8 mouse cellular contexts compared by ENCODE assay signal in the genomic region with DNA sequence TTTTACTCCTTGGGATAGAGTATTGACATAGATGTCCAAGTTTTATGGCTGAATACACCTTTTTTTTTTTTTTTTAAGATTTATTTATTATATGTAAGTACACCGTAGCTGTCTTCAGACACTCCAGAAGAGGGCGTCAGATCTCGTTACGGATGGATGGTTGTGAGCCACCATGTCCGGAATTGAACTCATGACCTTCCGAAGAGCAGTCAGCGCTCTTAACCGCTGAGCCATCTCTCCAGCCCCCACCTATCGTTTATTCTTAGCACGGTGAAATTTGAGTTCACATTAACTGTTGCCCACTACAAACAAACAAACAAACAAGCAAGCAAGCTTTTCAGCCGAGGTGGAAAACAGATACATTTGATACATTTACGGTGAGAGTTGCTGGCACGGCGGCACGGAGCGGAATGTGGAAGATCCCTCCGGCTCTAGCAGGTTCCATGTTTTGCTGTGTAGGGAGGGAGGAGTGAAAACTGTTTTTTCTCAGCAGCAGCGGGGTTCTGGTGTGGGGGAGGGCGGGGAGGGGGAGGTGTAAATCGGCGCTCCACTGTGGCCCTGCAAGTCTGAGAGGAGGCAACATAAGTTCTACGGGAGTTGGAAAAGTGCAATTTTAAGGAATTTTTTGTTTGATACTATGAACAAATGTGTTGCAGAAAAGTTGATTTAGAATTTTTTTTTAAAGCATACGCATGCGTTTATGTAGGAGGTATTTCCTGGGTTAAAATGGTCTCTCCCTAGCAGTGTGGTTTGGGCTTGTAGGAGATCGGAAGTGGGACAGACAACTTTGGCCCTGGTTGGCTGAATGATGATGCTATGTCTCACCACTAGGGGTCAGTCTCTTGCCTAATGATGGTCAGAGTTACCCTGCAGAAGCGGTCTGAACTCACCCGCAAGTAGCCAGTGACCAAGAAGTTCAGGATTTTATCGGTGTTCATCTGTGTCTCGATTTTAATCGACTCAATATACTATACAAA. TPM values are rescaled to one million over a fixed set of nuclear protein-coding genes. Genes with fewer than 3 reads are reported as not detected.
A peak's percentile ranks its signal among the peaks of the same experiment; 100 is the strongest.
DNase-seq lines count a peak whose midpoint lies in the region; ATAC-seq and TF ChIP-seq lines count a peak whose summit lies in the region.

No protein-coding gene starts in this region.

- peak; percentile 81 for ATAC-seq in heart, embryonic 15.5 days (replicated peaks; ENCODE audit: insufficient number of reproducible peaks, insufficient read depth, low FRiP score, low read depth)
- ATAC-seq in liver, embryonic 14.5 days (ENCODE audit: insufficient read depth), result peak; percentile 82
- ATAC-seq in neural tube, embryonic 11.5 days (ENCODE audit: insufficient read depth, low FRiP score, low TSS enrichment), result peak; percentile 91
- peak; percentile 86 for ATAC-seq in stomach, postnatal 0 days (ENCODE audit: low FRiP score, low TSS enrichment)

- H3K4me2 ChIP-seq in heart, embryonic 15.5 days, result peak overlapping the region; percentile 68
- peak overlapping the region; percentile 82 for H3K4me2 ChIP-seq in liver, embryonic 14.5 days (ENCODE audit: low read depth)
- H3K4me2 ChIP-seq in neural tube, embryonic 11.5 days (ENCODE audit: low read depth), result peak overlapping the region; percentile 24
- peak overlapping the region; percentile 50 for H3K4me2 ChIP-seq in stomach, postnatal 0 days (replicated peaks; ENCODE audit: low read depth)

- TF ChIP-seq CTCF in E14TG2a.4 (conservative IDR thresholded peaks at IDR 0.05; ENCODE audit: low read length), result peak; percentile 75
- TF ChIP-seq CTCF in liver, embryonic 14.5 days (IDR thresholded peaks at IDR 0.05; ENCODE audit: low read depth), result peak; percentile 96
- TF ChIP-seq CTCF in stomach, postnatal 0 days (IDR thresholded peaks at IDR 0.05; ENCODE audit: low read depth), result peak; percentile 99

- TF ChIP-seq EP300 in liver, embryonic 14.5 days (IDR thresholded peaks at IDR 0.05; ENCODE audit: low read depth), result no peak
- no peak for TF ChIP-seq EP300 in stomach, postnatal 0 days (optimal IDR thresholded peaks at IDR 0.05)

- no peaks in the 10 kb centered on the region for H3K9me3 ChIP-seq in E14TG2a.4 (ENCODE audit: low read length)
- no peaks in the 10 kb centered on the region for H3K9me3 ChIP-seq in forebrain, embryonic 10.5 days
- no peaks in the 10 kb centered on the region for H3K9me3 ChIP-seq in heart, embryonic 15.5 days (replicated peaks)
- no peaks in the 10 kb centered on the region for H3K9me3 ChIP-seq in liver, embryonic 14.5 days (ENCODE audit: control insufficient read depth, low read length)
- H3K9me3 ChIP-seq in neural tube, embryonic 11.5 days (ENCODE audit: control insufficient read depth, low read length), result no peaks in the 10 kb centered on the region
- H3K9me3 ChIP-seq in stomach, postnatal 0 days (ENCODE audit: control insufficient read depth, low read length), result no peaks in the 10 kb centered on the region

- peak overlapping the region; percentile 83 for H3K27ac ChIP-seq in forebrain, embryonic 10.5 days
- peak overlapping the region; percentile 91 for H3K27ac ChIP-seq in heart, embryonic 15.5 days
- H3K27ac ChIP-seq in liver, embryonic 14.5 days, result peak overlapping the region; percentile 59
- H3K27ac ChIP-seq in neural tube, embryonic 11.5 days (ENCODE audit: low read depth, low read length), result no peak overlapping the region
- peak overlapping the region; percentile 66 for H3K27ac ChIP-seq in stomach, postnatal 0 days (replicated peaks)

- H3K4me3 ChIP-seq in E14TG2a.4 (replicated peaks; ENCODE audit: low read length), result peak overlapping the region; percentile 72
- peak overlapping the region; percentile 54 for H3K4me3 ChIP-seq in forebrain, embryonic 10.5 days
- H3K4me3 ChIP-seq in heart, embryonic 15.5 days, result peak overlapping the region; percentile 64
- H3K4me3 ChIP-seq in liver, embryonic 14.5 days (ENCODE audit: insufficient read depth in 1 of 2, low read depth in 2 of 2, low read length in 2 of 2), result peak overlapping the region; percentile 63 to 89
- peak overlapping the region; percentile 27 for H3K4me3 ChIP-seq in neural tube, embryonic 11.5 days (ENCODE audit: low read depth, low read length)
- H3K4me3 ChIP-seq in stomach, postnatal 0 days (ENCODE audit: low read depth, low read length), result peak overlapping the region; percentile 41

- H3K27me3 ChIP-seq in E14TG2a.4 (ENCODE audit: insufficient read depth, low read length), result no peaks in the 10 kb centered on the region
- no peaks in the 10 kb centered on the region for H3K27me3 ChIP-seq in forebrain, embryonic 10.5 days (ENCODE audit: poor library complexity, severe bottlenecking)
- no peaks in the 10 kb centered on the region for H3K27me3 ChIP-seq in heart, embryonic 15.5 days
- H3K27me3 ChIP-seq in liver, embryonic 14.5 days (ENCODE audit: control insufficient read depth, insufficient read depth, low read length), result no peaks in the 10 kb centered on the region
- H3K27me3 ChIP-seq in neural tube, embryonic 11.5 days (ENCODE audit: control insufficient read depth, insufficient read depth, low read length), result no peaks in the 10 kb centered on the region
- no peaks in the 10 kb centered on the region for H3K27me3 ChIP-seq in stomach, postnatal 0 days (ENCODE audit: control insufficient read depth, insufficient read depth, low read length)

- H3K4me1 ChIP-seq in E14TG2a.4 (replicated peaks; ENCODE audit: low read depth, low read length), result peaks cover 69% of the 10 kb centered on the region
- H3K4me1 ChIP-seq in forebrain, embryonic 10.5 days, result peaks cover 24% of the 10 kb centered on the region
- peaks cover 4% of the 10 kb centered on the region for H3K4me1 ChIP-seq in heart, embryonic 15.5 days (replicated peaks)
- H3K4me1 ChIP-seq in liver, embryonic 14.5 days (replicated peaks; ENCODE audit: control insufficient read depth in 2 of 2, insufficient read depth in 2 of 2, low read length in 1 of 2), result 0 out of 4 replicates have a peak, but pooled peaks cover 0 to 2% of the 10 kb centered on the region in 2 experiments
- H3K4me1 ChIP-seq in neural tube, embryonic 11.5 days (ENCODE audit: control insufficient read depth, insufficient read depth, low read length), result no peaks in the 10 kb centered on the region
- no peaks in the 10 kb centered on the region for H3K4me1 ChIP-seq in stomach, postnatal 0 days (replicated peaks; ENCODE audit: control insufficient read depth, insufficient read depth)

- WGBS in forebrain, embryonic 10.5 days, result 5% methylated on average over 30 of the region's 30 CpGs
- WGBS in heart, embryonic 15.5 days, result under 1% methylated on average over 30 of the region's 30 CpGs
- under 1% methylated on average over 30 of the region's 30 CpGs for WGBS in liver, embryonic 14.5 days (ENCODE audit: insufficient replicate concordance)
- WGBS in neural tube, embryonic 11.5 days, result 5% methylated on average over 30 of the region's 30 CpGs
- WGBS in stomach, postnatal 0 days, result under 1% methylated on average over 29 of the region's 30 CpGs

- DNase-seq in c-Kit-positive CD71-negative TER-119-negative erythroid progenitor cells, embryonic 14.5 days (ENCODE audit: low read depth), result peak; percentile 77
- peak; percentile 74 for DNase-seq in forebrain, embryonic 10.5 days (ENCODE audit: extremely low spot score, low spot score)
- DNase-seq in kidney, postnatal 25 days, result peak; percentile 81 to 83
- DNase-seq in liver, embryonic 14.5 days (ENCODE audit: low read depth in 3 of 3, low spot score in 3 of 3), result peak; percentile 77 to 78 (median 77)
- DNase-seq in neural tube, embryonic 11.5 days (ENCODE audit: low spot score), result peak; percentile 77
- peak; percentile 74 for DNase-seq in stomach, postnatal 0 days (ENCODE audit: low spot score)

- H3K36me3 ChIP-seq in E14TG2a.4 (ENCODE audit: insufficient read depth, low read length), result peaks cover 13% of the 10 kb centered on the region; the same call in 1 of the 2 replicates
- H3K36me3 ChIP-seq in forebrain, embryonic 10.5 days (replicated peaks), result peaks cover 5% of the 10 kb centered on the region; the same call in 1 of the 2 replicates
- no peaks in the 10 kb centered on the region for H3K36me3 ChIP-seq in heart, embryonic 15.5 days
- no peaks in the 10 kb centered on the region for H3K36me3 ChIP-seq in liver, embryonic 14.5 days (replicated peaks; ENCODE audit: control insufficient read depth, insufficient read depth, low read depth)
- no peaks in the 10 kb centered on the region for H3K36me3 ChIP-seq in neural tube, embryonic 11.5 days (ENCODE audit: control insufficient read depth, insufficient read depth, low read length)
- no peaks in the 10 kb centered on the region for H3K36me3 ChIP-seq in stomach, postnatal 0 days (ENCODE audit: control insufficient read depth, insufficient read depth, low read length)

- H3K9ac ChIP-seq in heart, embryonic 15.5 days, result peak overlapping the region; percentile 52
- H3K9ac ChIP-seq in liver, embryonic 14.5 days (replicated peaks), result peak overlapping the region; percentile 71
- peak overlapping the region; percentile 1; the same call in 1 of the 2 replicates for H3K9ac ChIP-seq in neural tube, embryonic 11.5 days (ENCODE audit: low read length)
- peak overlapping the region; percentile 1 for H3K9ac ChIP-seq in stomach, postnatal 0 days (ENCODE audit: low read length)

RNA-seq across cellular contexts. Expression of gene Skil, which starts 37.9 kb away (rescaled TPM):
- 24.2 and 25.5 TPM in 2 replicates for polyA plus RNA-seq in forebrain, embryonic 10.5 days (2016; fragmentation: Nextera tagmentation; extraction: Ambion mirVana)
- polyA plus RNA-seq in heart, embryonic 15.5 days (2015; fragmentation: Nextera tagmentation; extraction: Ambion mirVana), result 12.3 and 13.2 TPM in 2 replicates
- 1.6 and 2.7 TPM in 2 replicates for polyA plus RNA-seq in liver, embryonic 14.5 days (2012; rRNA removed)
- 4.2 and 4.3 TPM in 2 replicates for polyA plus RNA-seq in liver, embryonic 14.5 days (2014; fragmentation: Nextera tagmentation; extraction: Ambion mirVana)
- polyA plus RNA-seq in neural tube, embryonic 11.5 days (2014; fragmentation: Nextera tagmentation; extraction: Ambion mirVana), result 57.4 and 60.1 TPM in 2 replicates
- polyA plus RNA-seq in stomach, postnatal 0 days (2015; fragmentation: Nextera tagmentation; extraction: Ambion mirVana), result 16.4 and 20.8 TPM in 2 replicates

Comparison
In these comparisons a context has a peak if more than half of its experiments do, and no peak if none do; other contexts are left out.
1. H3K4me2 ChIP-seq: peak in every context shown above with its lines; median percentile 82 in liver, embryonic 14.5 days; 68 in heart, embryonic 15.5 days; 50 in stomach, postnatal 0 days; 24 in neural tube, embryonic 11.5 days.
2. H3K9ac ChIP-seq: peak in every context shown above with its lines; median percentile 71 in liver, embryonic 14.5 days; 52 in heart, embryonic 15.5 days; 1 in neural tube, embryonic 11.5 days; 1 in stomach, postnatal 0 days.